Comparison of ENCODE assay signal across 8 mouse cellular contexts in the genomic region with DNA sequence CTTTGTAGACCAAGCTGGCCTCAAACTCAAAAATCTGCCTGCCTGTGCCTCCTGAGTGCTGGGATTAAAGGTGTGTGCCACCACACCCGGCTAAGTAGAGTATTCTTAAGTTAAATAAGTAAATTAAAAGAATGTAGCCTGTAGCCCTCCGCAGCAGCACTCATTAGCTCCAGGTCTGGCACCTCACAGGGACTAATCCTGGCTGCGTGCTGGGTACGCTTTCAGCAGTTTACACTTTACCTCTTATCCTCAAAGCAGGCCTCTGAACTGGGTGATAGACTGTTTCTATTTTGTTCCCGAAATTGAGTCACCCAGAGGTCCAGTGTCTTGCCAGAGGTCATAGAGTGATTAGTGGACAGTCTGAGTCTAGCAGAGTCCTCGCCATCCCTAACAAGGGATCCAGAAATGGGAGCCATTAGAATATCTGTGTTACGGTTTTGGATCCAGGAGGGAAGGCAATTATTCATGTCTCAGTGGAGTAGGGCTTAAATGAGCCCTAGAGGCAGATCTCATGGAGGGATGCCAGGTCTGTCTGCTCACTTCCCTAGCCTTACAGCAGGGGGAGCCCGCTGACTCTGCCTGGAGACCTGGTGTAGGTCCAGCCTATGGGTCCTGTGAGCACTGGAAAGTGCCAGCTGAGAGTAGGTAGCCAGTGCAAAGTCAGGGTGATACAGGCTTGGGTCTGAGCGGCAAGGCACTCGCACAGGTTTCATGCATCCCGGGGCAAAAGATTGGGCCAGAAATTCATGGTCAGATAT. TPM values are rescaled to one million over a fixed set of nuclear protein-coding genes. Genes with fewer than 3 reads are reported as not detected.
DNase-seq lines count a peak whose midpoint lies in the region; ATAC-seq and TF ChIP-seq lines count a peak whose summit lies in the region.

No protein-coding gene starts in this region.

- H3K36me3 ChIP-seq in forebrain, embryonic 10.5 days (replicated peaks): peaks cover 16% of the 10 kb centered on the region
- H3K36me3 ChIP-seq in heart, embryonic 16.5 days (ENCODE audit: control insufficient read depth, insufficient read depth): 0 out of 2 replicates have a peak, but pooled peaks cover 2% of the 10 kb centered on the region
- H3K36me3 ChIP-seq in liver, embryonic 13.5 days: peaks cover 5% of the 10 kb centered on the region; the same call in 1 of the 2 replicates
- peaks cover 13% of the 10 kb centered on the region for H3K36me3 ChIP-seq in neural tube, embryonic 13.5 days

- H3K9me3 ChIP-seq in forebrain, embryonic 10.5 days: no peaks in the 10 kb centered on the region
- H3K9me3 ChIP-seq in heart, embryonic 16.5 days (replicated peaks; ENCODE audit: control insufficient read depth, low read length): no peaks in the 10 kb centered on the region
- H3K9me3 ChIP-seq in liver, embryonic 13.5 days (replicated peaks): no peaks in the 10 kb centered on the region
- no peaks in the 10 kb centered on the region for H3K9me3 ChIP-seq in neural tube, embryonic 13.5 days

- DNase-seq in B cell, adult 2 months: peak; percentile 88 to 89
- DNase-seq in forebrain, embryonic 10.5 days (ENCODE audit: extremely low spot score, low spot score): peak; percentile 68
- DNase-seq in kidney, postnatal 14 days: peak; percentile 92
- peak; percentile 56 for DNase-seq in liver, embryonic 13.5 days
- DNase-seq in telencephalon, adult 2 months (ENCODE audit: low read depth, low spot score): peak; percentile 70

- no peak overlapping the region for H3K27ac ChIP-seq in bone marrow, adult 2 months (ENCODE audit: control insufficient read depth, insufficient read depth, low read depth, low read length, poor library complexity)
- no peak overlapping the region for H3K27ac ChIP-seq in forebrain, embryonic 10.5 days
- no peak overlapping the region for H3K27ac ChIP-seq in heart, embryonic 16.5 days (ENCODE audit: low read length)
- no peak overlapping the region for H3K27ac ChIP-seq in liver, embryonic 13.5 days
- no peak overlapping the region for H3K27ac ChIP-seq in neural tube, embryonic 13.5 days (replicated peaks)

- H3K4me2 ChIP-seq in heart, embryonic 16.5 days (ENCODE audit: low read depth, low read length): no peak overlapping the region
- H3K4me2 ChIP-seq in liver, embryonic 13.5 days: no peak overlapping the region
- H3K4me2 ChIP-seq in neural tube, embryonic 13.5 days: no peak overlapping the region

- peak; percentile 96 for TF ChIP-seq CTCF in bone marrow, adult 2 months (IDR thresholded peaks at IDR 0.05; ENCODE audit: control insufficient read depth, insufficient read depth, low read length)

- H3K4me1 ChIP-seq in bone marrow, adult 2 months (ENCODE audit: control insufficient read depth, insufficient read depth, low read length): no peaks in the 10 kb centered on the region; the same call in 1 of the 2 replicates
- H3K4me1 ChIP-seq in forebrain, embryonic 10.5 days: peaks cover 30% of the 10 kb centered on the region
- no peaks in the 10 kb centered on the region for H3K4me1 ChIP-seq in heart, embryonic 16.5 days (ENCODE audit: control insufficient read depth, insufficient read depth, low read length)
- no peaks in the 10 kb centered on the region for H3K4me1 ChIP-seq in liver, embryonic 13.5 days (replicated peaks)
- peaks cover 27% of the 10 kb centered on the region for H3K4me1 ChIP-seq in neural tube, embryonic 13.5 days (replicated peaks)

- no peak overlapping the region for H3K9ac ChIP-seq in heart, embryonic 16.5 days (ENCODE audit: low read length)
- no peak overlapping the region for H3K9ac ChIP-seq in liver, embryonic 13.5 days
- H3K9ac ChIP-seq in neural tube, embryonic 13.5 days: no peak overlapping the region

- no peak overlapping the region for H3K4me3 ChIP-seq in bone marrow, adult 2 months (replicated peaks; ENCODE audit: control insufficient read depth, low read depth, low read length)
- no peak overlapping the region for H3K4me3 ChIP-seq in forebrain, embryonic 10.5 days
- no peak overlapping the region for H3K4me3 ChIP-seq in heart, embryonic 16.5 days (ENCODE audit: low read length)
- no peak overlapping the region for H3K4me3 ChIP-seq in liver, embryonic 13.5 days (replicated peaks)
- no peak overlapping the region for H3K4me3 ChIP-seq in neural tube, embryonic 13.5 days

- TF ChIP-seq POLR2A in bone marrow, adult 2 months (IDR thresholded peaks at IDR 0.05; ENCODE audit: borderline replicate concordance, control insufficient read depth, low read depth, low read length): no peak

- WGBS in bone marrow, adult 2 months: 36% methylated on average over 11 of the region's 11 CpGs
- 34% methylated on average over 11 of the region's 11 CpGs for WGBS in forebrain, embryonic 10.5 days
- WGBS in heart, embryonic 16.5 days: 29% methylated on average over 11 of the region's 11 CpGs
- 34% methylated on average over 11 of the region's 11 CpGs for WGBS in liver, embryonic 13.5 days (ENCODE audit: insufficient replicate concordance)
- WGBS in neural tube, embryonic 13.5 days: 37% methylated on average over 11 of the region's 11 CpGs

- no peaks in the 10 kb centered on the region; the same call in 1 of the 2 replicates for H3K27me3 ChIP-seq in forebrain, embryonic 10.5 days (ENCODE audit: poor library complexity, severe bottlenecking)
- no peaks in the 10 kb centered on the region for H3K27me3 ChIP-seq in heart, embryonic 16.5 days (ENCODE audit: control insufficient read depth, insufficient read depth, low read length)
- peaks cover 19% of the 10 kb centered on the region for H3K27me3 ChIP-seq in liver, embryonic 13.5 days
- H3K27me3 ChIP-seq in neural tube, embryonic 13.5 days: no peaks in the 10 kb centered on the region

- peak; percentile 64 for ATAC-seq in heart, embryonic 16.5 days (replicated peaks; ENCODE audit: extremely low read depth, insufficient read depth, low FRiP score)
- peak; percentile 57; the same call in 1 of the 2 replicates for ATAC-seq in liver, embryonic 13.5 days (ENCODE audit: low read depth)
- ATAC-seq in neural tube, embryonic 13.5 days (ENCODE audit: low read depth): peak; percentile 40

RNA-seq across cellular contexts. Expression of a gene that starts 12.7 kb away (rescaled TPM):
- polyA plus RNA-seq in bone marrow, adult 2 months (2011; ENCODE audit: insufficient read depth, insufficient read length, low replicate concordance, missing spikeins): 17.1 and 35.2 TPM in 2 replicates
- 16.0 and 16.6 TPM in 2 replicates for polyA plus RNA-seq in forebrain, embryonic 10.5 days (2016; fragmentation: Nextera tagmentation; extraction: Ambion mirVana)
- 9.2 and 9.5 TPM in 2 replicates for polyA plus RNA-seq in heart, embryonic 16.5 days (2015; fragmentation: Nextera tagmentation; extraction: Ambion mirVana)
- polyA plus RNA-seq in liver, embryonic 13.5 days (2015; fragmentation: Nextera tagmentation; extraction: Ambion mirVana): 5.4 and 6.1 TPM in 2 replicates
- 13.3 and 14.2 TPM in 2 replicates for polyA plus RNA-seq in neural tube, embryonic 13.5 days (2015; fragmentation: Nextera tagmentation; extraction: Ambion mirVana)

RNA-seq across cellular contexts. Expression of a gene that starts 16.3 kb away (rescaled TPM):
- polyA plus RNA-seq in bone marrow, adult 2 months (2011; ENCODE audit: insufficient read depth, insufficient read length, low replicate concordance, missing spikeins): 173 and 363 TPM in 2 replicates
- polyA plus RNA-seq in forebrain, embryonic 10.5 days (2016; fragmentation: Nextera tagmentation; extraction: Ambion mirVana): 0.45 TPM in 1 of 2 replicates, not detected in the other
- 3.8 and 9.7 TPM in 2 replicates for polyA plus RNA-seq in heart, embryonic 16.5 days (2015; fragmentation: Nextera tagmentation; extraction: Ambion mirVana)
- polyA plus RNA-seq in liver, embryonic 13.5 days (2015; fragmentation: Nextera tagmentation; extraction: Ambion mirVana): 1.1 and 1.2 TPM in 2 replicates
- 16.9 and 17.1 TPM in 2 replicates for polyA plus RNA-seq in neural tube, embryonic 13.5 days (2015; fragmentation: Nextera tagmentation; extraction: Ambion mirVana)

RNA-seq across cellular contexts. Expression of a gene that starts 36.3 kb away (rescaled TPM):
- polyA plus RNA-seq in bone marrow, adult 2 months (2011; ENCODE audit: insufficient read depth, insufficient read length, low replicate concordance, missing spikeins): 3.6 and 5.1 TPM in 2 replicates
- 0.92 and 0.93 TPM in 2 replicates for polyA plus RNA-seq in forebrain, embryonic 10.5 days (2016; fragmentation: Nextera tagmentation; extraction: Ambion mirVana)
- polyA plus RNA-seq in heart, embryonic 16.5 days (2015; fragmentation: Nextera tagmentation; extraction: Ambion mirVana): 0.21 and 0.68 TPM in 2 replicates
- polyA plus RNA-seq in liver, embryonic 13.5 days (2015; fragmentation: Nextera tagmentation; extraction: Ambion mirVana): 0.17 and 0.18 TPM in 2 replicates
- polyA plus RNA-seq in neural tube, embryonic 13.5 days (2015; fragmentation: Nextera tagmentation; extraction: Ambion mirVana): 20.8 and 21.3 TPM in 2 replicates

RNA-seq across cellular contexts. Expression of a gene that starts 45.2 kb away (rescaled TPM):
- polyA plus RNA-seq in bone marrow, adult 2 months (2011; ENCODE audit: insufficient read depth, insufficient read length, low replicate concordance, missing spikeins): 24.8 and 31.6 TPM in 2 replicates
- 78.3 and 84.6 TPM in 2 replicates for polyA plus RNA-seq in forebrain, embryonic 10.5 days (2016; fragmentation: Nextera tagmentation; extraction: Ambion mirVana)
- polyA plus RNA-seq in heart, embryonic 16.5 days (2015; fragmentation: Nextera tagmentation; extraction: Ambion mirVana): 53.4 and 54.5 TPM in 2 replicates
- 45.5 and 48.3 TPM in 2 replicates for polyA plus RNA-seq in liver, embryonic 13.5 days (2015; fragmentation: Nextera tagmentation; extraction: Ambion mirVana)
- polyA plus RNA-seq in neural tube, embryonic 13.5 days (2015; fragmentation: Nextera tagmentation; extraction: Ambion mirVana): 80.8 and 93.1 TPM in 2 replicates
